Mouse (Mus musculus) embryonic facial prominence, embryonic 13.5 days (tissue): Measurements from ENCODE around the gene Gsg1l. TPM values are rescaled to one million over a fixed set of nuclear protein-coding genes. Genes with fewer than 3 reads are reported as not detected.
A peak's percentile ranks its signal among the peaks of the same experiment; 100 is the strongest.

Experiments
- ATAC-seq: fragments of 200-750 bp; cut with Nextera tagmentation; 2 replicates; pipeline ENCODE4 v1.8.0; 2017; ENCODE audit warnings: low read depth; ENCODE audit not compliant: insufficient number of reproducible peaks, insufficient read depth, low FRiP score, low TSS enrichment
- H3K27ac ChIP-seq: fragments of 300-500 bp; sonication (generic); 2 replicates; pipeline ENCODE4 v1.5.1; 2015; ENCODE audit warnings: moderate library complexity, mild to moderate bottlenecking, inconsistent platforms
- H3K27me3 ChIP-seq: fragments of 300-500 bp; sonication (generic); 2 replicates; pipeline ENCODE4 v1.6.1; 2015; ENCODE audit warnings: mild to moderate bottlenecking, inconsistent platforms
- H3K36me3 ChIP-seq: fragments of 300-500 bp; sonication (generic); 2 replicates; pipeline ENCODE4 v1.6.1; 2015; ENCODE audit warnings: mild to moderate bottlenecking, inconsistent platforms
- H3K4me1 ChIP-seq: fragments of 300-500 bp; sonication (generic); 2 replicates; pipeline ENCODE4 v1.6.1; 2015; ENCODE audit warnings: inconsistent platforms
- H3K4me2 ChIP-seq: fragments of 300-500 bp; sonication (generic); 2 replicates; pipeline ENCODE4 v1.6.1; 2015; ENCODE audit warnings: moderate library complexity, mild to moderate bottlenecking, inconsistent platforms
- H3K4me3 ChIP-seq: fragments of 300-500 bp; sonication (generic); 2 replicates; pipeline ENCODE4 v1.5.1; 2015; ENCODE audit warnings: mild to moderate bottlenecking, inconsistent platforms
- H3K9ac ChIP-seq: fragments of 300-500 bp; sonication (generic); 2 replicates; pipeline ENCODE4 v1.6.1; 2015; ENCODE audit warnings: mild to moderate bottlenecking, inconsistent platforms
- H3K9me3 ChIP-seq: fragments of 300-500 bp; sonication (generic); 2 replicates; pipeline ENCODE4 v1.6.1; 2016; ENCODE audit warnings: inconsistent platforms
- WGBS: fragments of 180-500 bp; shearing (Covaris S2); methylation state at CpG from one replicate; pipeline ENCODE4 v1.1.7; 2015; ENCODE audit warnings: mixed read lengths; 5-methylcytosine and 5-hydroxymethylcytosine counted together
- polyA plus RNA-seq: library from polyadenylated mRNA; unstranded; fragments of >200 nt; fragmentation: Nextera tagmentation; extraction: Ambion mirVana; gene quantifications from 2 replicates; pipeline ENCODE4 v1.2.1, GENCODE M21; 2015

Gene Gsg1l
- polyA plus RNA-seq, 1 experiment from 2014 or later, result 2.0 TPM

DNA sequence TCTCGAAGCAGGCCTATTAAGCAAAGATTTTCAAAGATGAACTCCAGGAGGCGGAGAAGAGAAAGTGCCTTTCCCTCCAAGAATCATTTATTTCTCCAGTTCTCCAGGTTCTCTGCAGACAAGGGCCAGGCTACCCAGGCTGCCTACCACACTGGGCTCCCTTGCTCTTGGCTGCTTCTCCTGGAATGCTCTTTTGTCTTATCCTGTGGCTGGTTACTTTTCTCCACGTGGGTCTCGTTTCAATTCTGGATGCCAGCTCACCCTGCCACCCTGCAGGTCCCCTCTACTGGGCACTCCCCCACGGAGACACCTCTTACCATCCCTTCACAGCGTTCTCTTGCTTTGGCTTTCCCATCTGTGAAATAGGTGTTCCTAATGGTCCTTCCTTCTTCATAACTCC is 109.4 kb downstream of the Gsg1l start:
- Histone ChIP-seq H3K27me3 (no peaks in the 10 kb centered on the region), H3K9ac (peak overlapping the region; percentile 49; the same call in 1 of the 2 replicates), H3K9me3 (no peaks in the 10 kb centered on the region), H3K4me2 (no peak overlapping the region), H3K36me3 (no peaks in the 10 kb centered on the region), H3K4me3 (no peak overlapping the region), H3K4me1 (peaks cover 21% of the 10 kb centered on the region), H3K27ac (peak overlapping the region; percentile 78)
- no peak for ATAC-seq
- WGBS, result 40% methylated on average over 6 of the region's 6 CpGs

DNA sequence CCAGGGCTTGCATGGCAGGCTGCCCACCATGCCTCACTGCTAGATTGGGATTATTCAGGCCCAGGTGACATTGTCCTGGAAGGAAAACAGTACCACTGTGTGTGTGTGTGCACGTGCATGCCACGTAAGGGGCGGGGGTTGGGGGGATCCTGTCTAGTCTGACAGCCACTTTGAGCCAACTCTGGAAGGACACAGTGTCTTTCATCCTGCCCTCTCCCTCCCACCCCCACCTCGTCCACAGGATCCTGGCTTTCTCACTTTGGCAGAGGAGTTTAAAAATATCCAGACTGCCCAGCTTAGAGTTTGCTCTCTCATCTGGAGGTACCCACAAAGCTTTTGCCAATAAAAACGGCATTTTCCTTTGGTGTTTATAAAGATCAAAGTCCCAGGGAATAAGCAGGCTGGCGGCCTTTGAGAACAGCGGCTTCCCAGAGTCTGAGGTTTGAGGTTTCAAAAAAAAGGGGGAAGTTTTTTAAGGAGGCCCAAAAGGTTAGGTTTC is 110.0 kb downstream of the Gsg1l start:
- no peaks in the 10 kb centered on the region for H3K27me3 ChIP-seq
- no peak overlapping the region for H3K9ac ChIP-seq
- 27% methylated on average over 7 of the region's 7 CpGs for WGBS
- H3K9me3 ChIP-seq, result no peaks in the 10 kb centered on the region
- H3K27ac ChIP-seq, result peak overlapping the region; percentile 78
- H3K4me1 ChIP-seq, result peaks cover 21% of the 10 kb centered on the region
- H3K4me3 ChIP-seq, result no peak overlapping the region
- 0 out of 2 replicates have a peak, but pooled peaks have one; percentile 52 for ATAC-seq
- H3K4me2 ChIP-seq, result no peak overlapping the region
- no peaks in the 10 kb centered on the region for H3K36me3 ChIP-seq

- H3K4me3 ChIP-seq, result no peak overlapping the region
- WGBS, result 67% methylated on average over 3 of the region's 3 CpGs
- no peak overlapping the region for H3K9ac ChIP-seq
- H3K27ac ChIP-seq, result no peak overlapping the region
- peaks cover 26% of the 10 kb centered on the region for H3K4me1 ChIP-seq
- no peak overlapping the region for H3K4me2 ChIP-seq
- no peaks in the 10 kb centered on the region for H3K27me3 ChIP-seq
- no peaks in the 10 kb centered on the region for H3K9me3 ChIP-seq
- no peaks in the 10 kb centered on the region for H3K36me3 ChIP-seq
- no peak for ATAC-seq
These were observed 113.1 kb downstream of the Gsg1l start for GRCm38 (mm10) chr7:125969076-125969475.

GRCm38 (mm10) chr7:125966402-125967261 is 115.6 kb downstream of the Gsg1l start:
- Histone ChIP-seq H3K27me3 (no peaks in the 10 kb centered on the region), H3K9ac (no peak overlapping the region), H3K9me3 (no peaks in the 10 kb centered on the region), H3K4me3 (no peak overlapping the region), H3K4me1 (peaks cover 6% of the 10 kb centered on the region), H3K36me3 (no peaks in the 10 kb centered on the region), H3K4me2 (no peak overlapping the region), H3K27ac (no peak overlapping the region)
- 57% methylated on average over 16 of the region's 16 CpGs for WGBS
- no peak for ATAC-seq

- H3K4me2 ChIP-seq, result no peak overlapping the region
- no peak overlapping the region for H3K9ac ChIP-seq
- H3K4me3 ChIP-seq, result no peak overlapping the region
- no peaks in the 10 kb centered on the region for H3K9me3 ChIP-seq
- H3K36me3 ChIP-seq, result no peaks in the 10 kb centered on the region
- H3K27ac ChIP-seq, result no peak overlapping the region
- WGBS, result 63% methylated on average over 8 of the region's 8 CpGs
- ATAC-seq, result no peak
- peaks cover 5% of the 10 kb centered on the region for H3K4me1 ChIP-seq
- peaks cover under 1% of the 10 kb centered on the region for H3K27me3 ChIP-seq
These were observed 118.1 kb downstream of the Gsg1l start for GRCm38 (mm10) chr7:125964087-125964607.

DNA sequence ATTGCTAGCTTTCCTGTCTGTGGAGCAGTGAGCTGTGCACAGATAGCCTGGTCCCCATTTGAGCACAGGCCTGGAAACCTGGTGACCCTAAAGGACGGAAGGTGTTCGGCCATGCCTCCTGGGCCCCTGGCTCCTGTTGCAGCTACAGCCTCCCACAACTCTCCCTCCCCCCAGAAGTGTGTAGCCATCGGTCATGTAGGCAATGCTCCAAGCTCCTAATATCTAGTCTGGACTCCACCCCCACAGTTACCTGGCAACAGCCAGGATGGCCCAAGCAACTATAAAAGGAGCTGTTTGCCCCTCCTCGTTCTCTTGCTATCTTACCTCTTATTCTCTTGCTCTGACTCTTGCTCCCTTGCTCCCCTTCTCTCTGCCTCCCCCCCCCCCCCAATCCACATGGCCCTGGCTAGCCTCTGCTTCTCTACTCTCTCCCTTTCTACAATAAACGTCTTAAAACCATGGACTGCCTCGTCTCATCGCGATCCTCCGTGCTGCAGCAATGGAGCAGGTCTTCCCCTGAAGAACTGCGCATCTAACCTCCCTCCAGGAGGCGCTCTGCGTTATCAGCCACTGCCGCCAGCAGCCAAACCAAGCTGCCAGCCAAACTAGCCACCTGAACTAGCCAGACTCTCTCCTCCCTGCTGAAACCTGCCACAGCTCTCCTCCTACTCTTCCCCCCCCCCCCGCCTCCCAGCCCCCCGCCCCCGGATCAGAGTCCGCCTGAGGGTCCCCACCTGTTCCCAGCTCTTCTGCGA is 122.7 kb downstream of the Gsg1l start:
- Histone ChIP-seq H3K9ac (no peak overlapping the region), H3K4me1 (peaks cover 20% of the 10 kb centered on the region), H3K27me3 (peaks cover 9% of the 10 kb centered on the region), H3K9me3 (no peaks in the 10 kb centered on the region), H3K27ac (no peak overlapping the region), H3K4me2 (no peak overlapping the region), H3K4me3 (no peak overlapping the region), H3K36me3 (no peaks in the 10 kb centered on the region)
- no peak for ATAC-seq
- 67% methylated on average over 17 of the region's 18 CpGs for WGBS

GRCm38 (mm10) chr7:125958856-125959255 is 123.4 kb downstream of the Gsg1l start:
- Histone ChIP-seq H3K4me2 (no peak overlapping the region), H3K4me1 (peaks cover 20% of the 10 kb centered on the region), H3K9me3 (no peaks in the 10 kb centered on the region), H3K27ac (no peak overlapping the region), H3K27me3 (peaks cover 9% of the 10 kb centered on the region), H3K36me3 (no peaks in the 10 kb centered on the region), H3K9ac (no peak overlapping the region), H3K4me3 (no peak overlapping the region)
- 88% methylated on average over 5 of the region's 5 CpGs for WGBS
- no peak for ATAC-seq

GRCm38 (mm10) chr7:125954994-125955393 is 127.2 kb downstream of the Gsg1l start:
- no peak for ATAC-seq
- Histone ChIP-seq H3K27me3 (peaks cover 9% of the 10 kb centered on the region), H3K9me3 (no peaks in the 10 kb centered on the region), H3K27ac (no peak overlapping the region), H3K4me1 (peaks cover 20% of the 10 kb centered on the region), H3K36me3 (no peaks in the 10 kb centered on the region), H3K4me2 (no peak overlapping the region), H3K4me3 (no peak overlapping the region), H3K9ac (no peak overlapping the region)
- 72% methylated on average over 5 of the region's 5 CpGs for WGBS

DNA sequence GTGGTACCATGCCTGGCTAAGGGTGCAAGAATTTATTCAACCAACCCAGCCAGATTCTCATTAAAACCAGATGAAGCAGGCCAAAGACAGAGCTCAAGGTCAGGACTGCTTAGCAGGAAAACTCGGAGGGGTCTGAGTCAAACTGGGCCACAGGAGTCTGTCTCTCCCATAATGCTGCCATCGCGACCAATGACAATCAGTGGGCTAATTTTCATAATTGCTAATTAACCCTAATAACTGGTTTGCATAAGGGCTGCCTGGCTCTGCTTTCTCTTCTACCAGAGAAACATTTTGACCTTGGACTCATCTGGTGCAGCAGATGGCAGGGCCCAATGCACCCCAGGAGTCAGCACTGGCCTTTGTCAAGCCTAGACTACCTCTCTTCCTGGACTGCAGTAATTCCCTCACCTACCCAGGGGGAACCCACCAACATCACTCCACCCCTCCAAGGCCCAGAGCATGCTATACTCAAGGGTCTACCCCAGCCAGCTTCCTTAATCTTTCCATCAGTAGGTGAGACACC is 127.8 kb downstream of the Gsg1l start:
- Histone ChIP-seq H3K9ac (no peak overlapping the region), H3K27me3 (peaks cover 9% of the 10 kb centered on the region), H3K27ac (no peak overlapping the region), H3K4me2 (no peak overlapping the region), H3K4me1 (peaks cover 20% of the 10 kb centered on the region), H3K9me3 (no peaks in the 10 kb centered on the region), H3K36me3 (no peaks in the 10 kb centered on the region), H3K4me3 (no peak overlapping the region)
- ATAC-seq, result no peak
- 41% methylated on average over 3 of the region's 3 CpGs for WGBS

DNA sequence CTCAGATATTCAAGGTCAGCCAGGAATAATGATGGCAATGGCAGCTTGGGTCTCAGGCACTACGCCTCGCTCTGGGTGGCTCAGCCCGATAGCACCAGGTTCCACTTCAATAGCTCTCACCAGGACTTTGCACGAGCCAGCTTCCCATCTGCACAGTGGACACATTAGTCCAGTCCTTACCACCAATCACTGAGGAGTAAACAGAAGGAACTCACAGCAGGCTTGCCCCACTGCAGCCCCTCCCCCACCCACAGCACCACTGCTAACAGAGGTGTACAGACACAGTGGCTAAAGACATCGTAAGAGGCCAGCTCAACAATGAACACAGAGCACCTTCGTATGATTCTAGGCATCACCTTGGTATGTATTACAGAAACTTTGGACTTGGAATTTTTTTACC is 128.4 kb downstream of the Gsg1l start:
- Histone ChIP-seq H3K4me1 (peaks cover 20% of the 10 kb centered on the region), H3K4me2 (no peak overlapping the region), H3K9ac (no peak overlapping the region), H3K36me3 (no peaks in the 10 kb centered on the region), H3K27me3 (peaks cover 5% of the 10 kb centered on the region), H3K9me3 (no peaks in the 10 kb centered on the region), H3K27ac (no peak overlapping the region), H3K4me3 (no peak overlapping the region)
- WGBS, result 72% methylated on average over 6 of the region's 6 CpGs
- ATAC-seq, result no peak

DNA sequence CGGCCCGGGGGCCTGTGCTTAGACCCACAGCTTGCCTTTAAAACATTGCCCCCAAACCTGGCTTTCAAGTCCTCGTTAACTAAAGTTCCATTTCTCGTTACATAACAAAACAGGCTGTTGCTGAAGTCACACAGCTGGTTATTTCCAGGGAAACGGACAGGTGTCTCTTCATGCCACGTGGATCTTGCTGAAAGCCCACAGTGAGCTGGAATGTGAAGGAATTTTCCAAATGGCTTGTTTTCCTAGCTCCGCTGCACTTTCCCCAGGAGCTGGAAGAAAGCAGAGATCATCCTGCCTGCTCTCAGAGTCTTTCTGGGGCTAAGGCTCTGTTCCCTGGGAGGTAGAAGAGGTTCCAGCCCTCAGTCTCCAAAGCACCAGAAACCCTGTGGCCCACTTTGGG is 130.3 kb downstream of the Gsg1l start:
- no peak for ATAC-seq
- no peak overlapping the region for H3K4me2 ChIP-seq
- 71% methylated on average over 7 of the region's 7 CpGs for WGBS

More for the DNA sequence above, 130.3 kb downstream of the Gsg1l start:
- H3K9ac ChIP-seq, result no peak overlapping the region
- H3K27ac ChIP-seq, result no peak overlapping the region
- H3K9me3 ChIP-seq, result no peaks in the 10 kb centered on the region
- no peak overlapping the region for H3K4me3 ChIP-seq
- no peaks in the 10 kb centered on the region for H3K27me3 ChIP-seq
- no peaks in the 10 kb centered on the region for H3K36me3 ChIP-seq
- peaks cover 8% of the 10 kb centered on the region for H3K4me1 ChIP-seq
